Mouse (Mus musculus): ENCODE data around the gene Picalm.

The Picalm gene

GRCm38 (mm10) chr7:90129732-90130392 lies at the start of gene Picalm:
Gene Picalm, plus strand, starts transcription at chr7:90130213.
- DNase-seq: peak; percentile 97

- no peak for DNase-seq
Observed at GRCm38 (mm10) chr7:90083799-90084198, 46.2 kb upstream of the Picalm start.

GRCm38 (mm10) chr7:90084531-90084930 lies 45.5 kb upstream of the Picalm start:
- DNase-seq: no peak

- no peak for DNase-seq
Observed at GRCm38 (mm10) chr7:90085713-90086112, 44.3 kb upstream of the Picalm start.

GRCm38 (mm10) chr7:90086821-90087220 lies 43.2 kb upstream of the Picalm start:
- DNase-seq: no peak

- DNase-seq: no peak
Observed at GRCm38 (mm10) chr7:90090996-90091395, 39.0 kb upstream of the Picalm start.

GRCm38 (mm10) chr7:90091756-90092155 lies 38.3 kb upstream of the Picalm start:
- no peak for DNase-seq

- no peak for DNase-seq
Observed at GRCm38 (mm10) chr7:90092452-90093450, 37.3 kb upstream of the Picalm start.

GRCm38 (mm10) chr7:90095097-90095496 lies 34.9 kb upstream of the Picalm start:
- no peak for DNase-seq

GRCm38 (mm10) chr7:90095766-90096372 lies 34.1 kb upstream of the Picalm start:
- no peak for DNase-seq

- no peak for DNase-seq
Observed at GRCm38 (mm10) chr7:90096609-90097008, 33.4 kb upstream of the Picalm start.

GRCm38 (mm10) chr7:90098253-90098652 lies 31.8 kb upstream of the Picalm start:
- no peak for DNase-seq

- no peak for DNase-seq
Observed at GRCm38 (mm10) chr7:90099248-90099647, 30.8 kb upstream of the Picalm start.

GRCm38 (mm10) chr7:90100614-90101160 lies 29.3 kb upstream of the Picalm start:
- DNase-seq: no peak

GRCm38 (mm10) chr7:90116100-90116499 lies 13.9 kb upstream of the Picalm start:
- DNase-seq: no peak

- peak; percentile 78 for DNase-seq
Observed at GRCm38 (mm10) chr7:90120106-90120505, 9.9 kb upstream of the Picalm start.

- DNase-seq: no peak
Observed at GRCm38 (mm10) chr7:90124991-90125390, 5.0 kb upstream of the Picalm start.

GRCm38 (mm10) chr7:90128631-90129200 lies 1.3 kb upstream of the Picalm start:
- DNase-seq: peak; percentile 43

GRCm38 (mm10) chr7:90129271-90129731 lies 712 bp upstream of the Picalm start:
- DNase-seq: peak; percentile 79

- DNase-seq: peak; percentile 73
Observed at GRCm38 (mm10) chr7:90130501-90131375, 725 bp downstream of the Picalm start.

- DNase-seq: no peak
Observed at GRCm38 (mm10) chr7:90131376-90131651, 1.3 kb downstream of the Picalm start.

GRCm38 (mm10) chr7:90131831-90132241 lies 1.8 kb downstream of the Picalm start:
- no peak for DNase-seq

Measured in cerebellum, adult 9-10 months (tissue).